Mouse (Mus musculus): ENCODE results near the gene Trim11. TPM values are rescaled to one million over a fixed set of nuclear protein-coding genes. Genes with fewer than 3 reads are reported as not detected.
A peak's percentile ranks its signal among the peaks of the same experiment; 100 is the strongest.

The Trim11 gene
- total and polyA plus RNA-seq, 3 experiments, result 11.9 to 19.4 (median 14.0) TPM

DNA sequence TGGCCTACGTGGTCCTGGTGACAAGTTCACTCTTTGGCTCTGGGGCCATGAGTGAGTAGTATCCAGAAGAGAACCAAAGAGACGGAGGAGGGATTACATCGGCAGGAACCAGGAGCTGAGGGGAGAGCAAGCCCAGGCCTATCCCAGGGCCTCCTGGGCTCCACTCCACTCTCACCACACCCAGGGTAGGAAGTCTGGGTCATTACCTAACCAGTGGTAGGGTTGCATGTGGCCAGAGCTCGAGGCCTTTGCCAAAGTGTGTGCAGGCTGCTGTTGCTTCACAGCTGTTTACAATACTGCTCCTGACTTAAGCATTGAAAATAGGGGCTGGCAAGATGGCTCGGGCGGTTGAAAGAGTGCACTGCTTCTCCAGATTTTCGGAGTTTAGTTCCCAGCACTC lies 1.8 kb downstream of the Trim11 start:
- no peaks in the 10 kb centered on the region for H3K27me3 ChIP-seq (ENCODE audit: control insufficient read depth, insufficient read depth, low read length)
- intact Hi-C loops (cut with DNase I), result loop anchor here (2.0 to 10.0 kb wide), 2 partner anchors 17 to 225 kb away; partner anchors contain the start of genes 2310033P09Rik and Mrpl55
- peak overlapping the region; percentile 31 for H3K9ac ChIP-seq (ENCODE audit: low read depth, low read length)
- WGBS, result 33% methylated on average over 7 of the region's 7 CpGs
- H3K79me2 ChIP-seq (replicated peaks; ENCODE audit: control insufficient read depth, insufficient read depth, low read length), result peaks cover 7% of the 10 kb centered on the region
- peaks cover 23% of the 10 kb centered on the region for H3K4me1 ChIP-seq (ENCODE audit: control insufficient read depth, insufficient read depth, low read length)
- peak overlapping the region; percentile 92 for H3K27ac ChIP-seq
- H3K36me3 ChIP-seq (ENCODE audit: control insufficient read depth, insufficient read depth, low read length), result peaks cover 6% of the 10 kb centered on the region
- peak in 1 of 2 experiments; percentile 57 for DNase-seq
- H3K4me3 ChIP-seq, result peak overlapping the region; percentile 95
- TF ChIP-seq EP300 (IDR thresholded peaks at IDR 0.05; ENCODE audit: insufficient read depth, low read depth, low read length) (no peak), CTCF (IDR thresholded peaks at IDR 0.05) (no peak), POLR2A (IDR thresholded peaks at IDR 0.05; ENCODE audit: insufficient read depth, low read depth, low read length) (0 out of 2 replicates have a peak, but pooled peaks have one; percentile 16)

DNA sequence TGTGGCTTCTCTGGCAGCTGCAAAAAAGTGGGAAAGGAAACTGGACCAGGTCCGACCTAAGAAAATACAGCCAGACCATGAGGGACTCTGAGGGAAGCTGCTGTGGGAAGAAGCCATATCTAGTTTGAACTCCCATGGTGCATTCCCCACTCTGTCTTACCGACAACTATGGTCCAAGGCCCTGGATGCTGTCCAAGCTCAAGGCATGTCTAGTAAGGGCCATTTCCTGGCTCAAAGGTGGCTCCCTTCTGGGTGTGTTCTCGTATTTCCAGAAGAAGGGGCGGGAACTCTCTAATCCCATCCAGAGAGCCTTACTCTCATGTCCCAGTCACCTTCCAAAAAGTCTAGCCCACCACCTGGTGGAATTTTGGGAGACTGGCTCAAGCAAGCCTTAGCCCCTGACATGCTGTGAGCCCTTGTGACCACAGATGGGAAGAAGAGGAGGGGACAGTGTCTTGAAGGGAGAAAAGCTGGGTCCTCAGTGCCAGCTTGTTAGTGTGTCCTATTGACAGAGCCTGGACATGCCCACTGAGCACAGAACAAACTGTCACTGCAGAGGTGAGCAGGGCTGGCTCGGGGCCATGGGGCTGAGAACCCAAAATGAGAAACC lies 2.6 kb downstream of the Trim11 start:
- Histone ChIP-seq H3K27ac (no peak overlapping the region; the same call in 1 of the 2 replicates), H3K4me1 (ENCODE audit: control insufficient read depth, insufficient read depth, low read length) (peaks cover 26% of the 10 kb centered on the region), H3K9ac (ENCODE audit: low read depth, low read length) (no peak overlapping the region), H3K4me3 (no peak overlapping the region), H3K27me3 (ENCODE audit: control insufficient read depth, insufficient read depth, low read length) (no peaks in the 10 kb centered on the region), H3K79me2 (replicated peaks; ENCODE audit: control insufficient read depth, insufficient read depth, low read length) (peaks cover 7% of the 10 kb centered on the region), H3K36me3 (ENCODE audit: control insufficient read depth, insufficient read depth, low read length) (peaks cover 6% of the 10 kb centered on the region)
- no peak for TF ChIP-seq EP300 (IDR thresholded peaks at IDR 0.05; ENCODE audit: insufficient read depth, low read depth, low read length)
- no peak for TF ChIP-seq CTCF (IDR thresholded peaks at IDR 0.05)
- no peak for TF ChIP-seq POLR2A (IDR thresholded peaks at IDR 0.05; ENCODE audit: insufficient read depth, low read depth, low read length)
- intact Hi-C loops (cut with DNase I), result no loop called here
- WGBS, result 27% methylated on average over 5 of the region's 5 CpGs
- DNase-seq, result peak in 1 of 2 experiments; percentile 4

DNA sequence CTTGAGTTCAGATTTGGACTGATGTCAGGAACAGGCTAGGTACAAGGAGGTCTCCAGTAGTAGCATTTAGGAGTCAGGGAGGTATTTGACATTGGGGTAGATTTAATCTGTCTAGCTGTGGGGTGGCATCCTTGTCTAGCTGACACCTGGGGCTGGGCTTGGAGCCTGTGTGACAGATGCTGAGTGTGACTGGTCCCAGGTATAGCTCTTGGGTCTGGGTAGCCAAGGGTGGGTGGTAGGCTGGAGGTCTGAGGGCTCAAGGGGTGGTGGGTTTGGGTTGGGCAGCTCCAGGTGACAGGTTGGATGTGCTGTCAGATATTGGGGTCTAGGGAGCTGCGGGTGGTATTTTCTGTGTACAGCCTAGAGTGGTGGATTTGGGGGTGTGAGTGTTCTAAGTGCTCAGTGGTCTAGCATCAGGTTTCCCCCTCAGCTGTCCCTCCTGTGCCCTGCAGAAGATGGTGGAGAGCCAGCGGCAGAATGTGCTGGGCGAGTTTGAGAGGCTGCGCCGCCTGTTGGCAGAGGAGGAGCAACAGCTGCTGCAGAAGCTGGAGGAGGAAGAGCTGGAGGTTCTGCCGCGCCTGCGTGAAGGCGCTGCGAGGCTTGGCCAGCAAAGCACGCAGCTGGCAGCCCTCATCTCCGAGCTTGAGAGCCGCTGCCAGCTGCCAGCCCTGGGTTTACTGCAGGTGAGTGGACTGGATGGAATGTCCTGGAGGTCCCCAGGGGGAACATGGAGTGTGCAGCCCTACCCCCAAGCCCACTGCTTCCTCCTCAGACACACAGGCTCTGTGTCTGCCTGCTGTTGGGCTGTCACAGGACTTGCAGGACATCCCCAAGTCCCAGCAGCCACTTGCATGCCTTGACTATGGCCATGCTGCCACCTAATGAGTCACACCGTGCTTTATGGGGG lies 3.9 kb downstream of the Trim11 start:
- Histone ChIP-seq H3K9ac (ENCODE audit: low read depth, low read length) (no peak overlapping the region), H3K79me2 (replicated peaks; ENCODE audit: control insufficient read depth, insufficient read depth, low read length) (peaks cover 7% of the 10 kb centered on the region), H3K36me3 (ENCODE audit: control insufficient read depth, insufficient read depth, low read length) (peaks cover 8% of the 10 kb centered on the region), H3K4me3 (no peak overlapping the region), H3K27ac (peak overlapping the region; percentile 26), H3K27me3 (ENCODE audit: control insufficient read depth, insufficient read depth, low read length) (no peaks in the 10 kb centered on the region), H3K4me1 (ENCODE audit: control insufficient read depth, insufficient read depth, low read length) (peaks cover 32% of the 10 kb centered on the region)
- 34% methylated on average over 14 of the region's 14 CpGs for WGBS
- peak; percentile 75 to 86 for DNase-seq
- intact Hi-C loops (cut with DNase I), result no loop called here
- TF ChIP-seq EP300 (IDR thresholded peaks at IDR 0.05; ENCODE audit: insufficient read depth, low read depth, low read length), result peak; percentile 45; the same call in 1 of the 2 replicates
- TF ChIP-seq CTCF (IDR thresholded peaks at IDR 0.05), result peak; percentile 76
- 0 out of 2 replicates have a peak, but pooled peaks have one; percentile 15 for TF ChIP-seq POLR2A (IDR thresholded peaks at IDR 0.05; ENCODE audit: insufficient read depth, low read depth, low read length)

DNA sequence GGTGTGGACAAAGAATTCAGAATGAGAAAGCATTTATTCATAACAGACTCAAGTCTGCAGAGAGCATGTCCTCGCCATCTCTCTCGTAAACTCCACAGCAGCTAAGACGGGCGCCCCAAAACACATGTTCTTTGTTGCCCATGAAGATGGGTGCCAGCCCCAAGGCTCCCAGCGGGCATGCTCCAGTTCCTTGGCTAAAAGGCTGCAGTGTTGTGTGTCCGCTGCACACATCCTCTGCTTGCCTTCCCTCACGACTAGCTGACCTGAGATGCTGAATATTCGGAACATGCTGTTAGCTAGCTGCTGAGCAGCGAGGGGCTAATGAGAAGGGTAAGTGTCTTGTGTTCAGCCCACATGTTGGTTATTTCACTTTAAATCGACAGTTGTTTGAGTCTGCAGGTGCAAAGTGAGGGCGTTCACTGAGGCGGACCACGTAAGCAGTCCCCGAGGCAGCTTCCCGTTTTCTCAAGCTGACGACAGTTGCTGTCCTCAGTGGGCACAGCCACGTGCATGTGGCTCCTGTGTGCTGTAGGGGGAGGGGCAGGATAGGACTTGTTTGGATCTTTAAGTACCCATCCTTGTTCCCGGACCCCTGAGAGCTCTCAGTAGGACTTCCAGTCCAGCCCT lies 4.7 kb downstream of the Trim11 start:
- Histone ChIP-seq H3K4me1 (ENCODE audit: control insufficient read depth, insufficient read depth, low read length) (peaks cover 32% of the 10 kb centered on the region), H3K79me2 (replicated peaks; ENCODE audit: control insufficient read depth, insufficient read depth, low read length) (peaks cover 3% of the 10 kb centered on the region), H3K27me3 (ENCODE audit: control insufficient read depth, insufficient read depth, low read length) (no peaks in the 10 kb centered on the region), H3K36me3 (ENCODE audit: control insufficient read depth, insufficient read depth, low read length) (peaks cover 8% of the 10 kb centered on the region), H3K27ac (peak overlapping the region; percentile 26), H3K9ac (ENCODE audit: low read depth, low read length) (no peak overlapping the region), H3K4me3 (no peak overlapping the region)
- TF ChIP-seq POLR2A (IDR thresholded peaks at IDR 0.05; ENCODE audit: insufficient read depth, low read depth, low read length) (no peak), CTCF (IDR thresholded peaks at IDR 0.05) (no peak), EP300 (IDR thresholded peaks at IDR 0.05; ENCODE audit: insufficient read depth, low read depth, low read length) (no peak)
- intact Hi-C loops (cut with DNase I), result no loop called here
- 79% methylated on average over 18 of the region's 18 CpGs for WGBS
- DNase-seq, result no peak

DNA sequence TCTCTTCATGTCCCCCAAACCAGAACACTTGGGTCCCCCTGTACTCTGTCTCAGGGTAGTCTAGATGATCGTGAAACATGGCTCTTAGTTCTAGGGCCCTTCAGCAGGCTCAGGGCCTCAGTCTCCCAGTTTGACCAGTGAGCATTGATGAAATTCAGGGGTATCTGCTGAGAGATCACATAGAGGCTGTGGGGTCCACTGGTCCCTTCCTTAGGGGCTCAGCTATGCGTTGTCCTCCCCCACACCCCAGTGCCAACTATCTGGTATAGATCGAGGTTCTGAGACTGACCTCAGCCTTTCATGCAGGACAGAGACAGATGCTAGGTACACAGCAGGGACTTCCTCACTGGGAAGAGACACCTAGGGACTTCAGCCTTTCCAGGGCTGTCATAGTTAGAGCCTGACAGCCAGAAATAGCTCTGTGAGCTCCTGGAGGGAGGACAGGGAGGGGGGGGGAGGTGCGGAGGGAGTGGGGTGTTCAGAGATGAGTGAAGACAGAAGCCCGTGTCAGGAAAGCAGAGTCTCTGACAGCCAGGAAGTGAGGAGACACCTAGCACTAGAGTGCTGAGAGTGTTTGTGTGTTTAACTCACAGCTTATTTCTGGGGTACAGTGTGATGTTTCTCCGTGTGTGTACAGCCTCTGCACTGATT lies 5.9 kb downstream of the Trim11 start:
- Histone ChIP-seq H3K36me3 (ENCODE audit: control insufficient read depth, insufficient read depth, low read length) (peaks cover 8% of the 10 kb centered on the region), H3K9ac (ENCODE audit: low read depth, low read length) (0 out of 2 replicates have a peak overlapping the region, but pooled peaks have one; percentile 28), H3K4me3 (no peak overlapping the region), H3K79me2 (replicated peaks; ENCODE audit: control insufficient read depth, insufficient read depth, low read length) (peaks cover 3% of the 10 kb centered on the region), H3K27me3 (ENCODE audit: control insufficient read depth, insufficient read depth, low read length) (no peaks in the 10 kb centered on the region), H3K27ac (peak overlapping the region; percentile 77), H3K4me1 (ENCODE audit: control insufficient read depth, insufficient read depth, low read length) (peaks cover 32% of the 10 kb centered on the region)
- 48% methylated on average over 6 of the region's 6 CpGs for WGBS
- TF ChIP-seq POLR2A (IDR thresholded peaks at IDR 0.05; ENCODE audit: insufficient read depth, low read depth, low read length) (no peak), EP300 (IDR thresholded peaks at IDR 0.05; ENCODE audit: insufficient read depth, low read depth, low read length) (peak; percentile 9; the same call in 1 of the 2 replicates), CTCF (IDR thresholded peaks at IDR 0.05) (no peak)
- intact Hi-C loops (cut with DNase I), result no loop called here
- no peak for DNase-seq

Data from heart, adult 2 months (tissue).